Mouse (Mus musculus) layer of hippocampus, adult 6 months (tissue): ENCODE data around the gene Slc9a3r1. TPM values are rescaled to one million over a fixed set of nuclear protein-coding genes. Genes with fewer than 3 reads are reported as not detected.

Experiments
- long read RNA-seq, 2 experiments: library from polyadenylated mRNA; unstranded; transcript quantifications; one replicate each; pipeline ENCODE4 v2.0.0; 2019 to 2020
- polyA plus RNA-seq: library from polyadenylated mRNA; unstranded; fragments of <200 nt; fragmentation: Nextera tagmentation; gene quantifications from 2 replicates; pipeline ENCODE4 v1.2.3, GENCODE M21; 2021

Slc9a3r1 gene
- 23.9 and 27.7 TPM in 2 replicates for polyA plus RNA-seq
- long read RNA-seq, experiment 1, transcript Slc9a3r1-201 (6 exons, 1,925 nt): major isoform, 63 of 69 reads
- long read RNA-seq, experiment 1, partial matches to known transcripts: 6 of 69 reads
- long read RNA-seq, experiment 1, other reads (novel, unspliced or antisense): 0 of 69 reads
- long read RNA-seq, experiment 2, transcript Slc9a3r1-201 (6 exons, 1,925 nt): major isoform, 112 of 116 reads
- long read RNA-seq, experiment 2, partial matches to known transcripts: 1 of 116 reads
- long read RNA-seq, experiment 2, other reads (novel, unspliced or antisense): 3 of 116 reads

GRCm38 (mm10) chr11:115162832-115163480, at the start of gene Slc9a3r1:
TSS of gene Slc9a3r1 (plus strand) at chr11:115163341.

GRCm38 (mm10) chr11:115133800-115134199, 29.3 kb upstream of the Slc9a3r1 start, which contains the start of gene Cd300lf:
TSS of gene Cd300lf (minus strand) at chr11:115133992.

GRCm38 (mm10) chr11:115187224-115187639, 24.1 kb downstream of the Slc9a3r1 start, which contains the start of gene Tmem104:
TSS of gene Tmem104 (plus strand) at chr11:115187487.

GRCm38 (mm10) chr11:115187693-115188092, 24.6 kb downstream of the Slc9a3r1 start, which contains the start of gene Nat9:
TSS of gene Nat9 (minus strand) at chr11:115187859.

Other genes starting within 250 kb of the Slc9a3r1 start
- gene Cd300lb, start 229.0 kb upstream of the Slc9a3r1 start, polyA plus RNA-seq: 0.05 TPM in 1 of 2 replicates, not detected in the other
- not detected in 2 replicates for gene Cd300c, start 194.2 kb upstream of the Slc9a3r1 start, polyA plus RNA-seq
- 0.05 TPM in 1 of 2 replicates, not detected in the other for gene Cd300ld, start 173.4 kb upstream of the Slc9a3r1 start, polyA plus RNA-seq
- gene Cd300c2, start 161.5 kb upstream of the Slc9a3r1 start, polyA plus RNA-seq: 5.0 and 6.7 TPM in 2 replicates
- gene Cd300ld2, start 147.1 kb upstream of the Slc9a3r1 start, polyA plus RNA-seq: not detected in 2 replicates
- 0.82 and 2.2 TPM in 2 replicates for gene Cd300ld4, start 136.3 kb upstream of the Slc9a3r1 start, polyA plus RNA-seq
- gene Cd300ld5, start 125.6 kb upstream of the Slc9a3r1 start, polyA plus RNA-seq: 0.44 and 0.52 TPM in 2 replicates
- gene Cd300ld3, start 114.9 kb upstream of the Slc9a3r1 start, polyA plus RNA-seq: 0.87 and 1.1 TPM in 2 replicates
- gene Cd300e, start 101.2 kb upstream of the Slc9a3r1 start, polyA plus RNA-seq: 0.06 TPM in 1 of 2 replicates, not detected in the other
- gene Rab37, start 71.9 kb upstream of the Slc9a3r1 start, polyA plus RNA-seq: 1.3 and 1.6 TPM in 2 replicates
- 0.11 TPM in 1 of 2 replicates, not detected in the other for gene Cd300lf, start 29.3 kb upstream of the Slc9a3r1 start, polyA plus RNA-seq
- gene Tmem104, start 24.1 kb downstream of the Slc9a3r1 start, polyA plus RNA-seq: 23.0 and 28.3 TPM in 2 replicates
- 40.7 and 42.7 TPM in 2 replicates for gene Nat9, start 24.5 kb downstream of the Slc9a3r1 start, polyA plus RNA-seq
- 3.3 and 5.2 TPM in 2 replicates for gene Grin2c, start 103.9 kb downstream of the Slc9a3r1 start, polyA plus RNA-seq
- 8.5 and 10.7 TPM in 2 replicates for gene Fdxr, start 113.7 kb downstream of the Slc9a3r1 start, polyA plus RNA-seq
- gene Fads6, start 134.3 kb downstream of the Slc9a3r1 start, polyA plus RNA-seq: 1.7 and 1.9 TPM in 2 replicates
- 0.29 and 0.97 TPM in 2 replicates for gene Otop2, start 143.8 kb downstream of the Slc9a3r1 start, polyA plus RNA-seq
- 0.41 and 0.46 TPM in 2 replicates for gene Ush1g, start 158.7 kb downstream of the Slc9a3r1 start, polyA plus RNA-seq
- gene Otop3, start 171.4 kb downstream of the Slc9a3r1 start, polyA plus RNA-seq: 0.08 and 0.11 TPM in 2 replicates
- 61.2 and 65.4 TPM in 2 replicates for gene Hid1, start 204.4 kb downstream of the Slc9a3r1 start, polyA plus RNA-seq
- gene Cdr2l, start 218.6 kb downstream of the Slc9a3r1 start, polyA plus RNA-seq: 5.2 and 6.9 TPM in 2 replicates
- 225 and 242 TPM in 2 replicates for gene Mrpl58, start 240.4 kb downstream of the Slc9a3r1 start, polyA plus RNA-seq